Mouse (Mus musculus) heart, embryonic 10.5 days (tissue): ENCODE measurements around the gene Nup210l. TPM values are rescaled to one million over a fixed set of nuclear protein-coding genes. Genes with fewer than 3 reads are reported as not detected.

Experiments used
- DNase-seq: peaks from one replicate; pipeline ENCODE4 v3.0.0-alpha.2; 2017; ENCODE audit warnings: low spot score
- H3K27ac ChIP-seq: fragments of 300-500 bp; sonication (generic); 2 replicates; pipeline ENCODE4 v1.5.1; 2016; ENCODE audit warnings: mild to moderate bottlenecking
- H3K27me3 ChIP-seq: fragments of 300-500 bp; sonication (generic); 2 replicates; pipeline ENCODE4 v1.6.1; 2016; ENCODE audit warnings: mild to moderate bottlenecking; ENCODE audit not compliant: poor library complexity, insufficient read depth, severe bottlenecking
- H3K36me3 ChIP-seq: fragments of 300-500 bp; sonication (generic); 2 replicates; pipeline ENCODE4 v1.6.1; 2016; ENCODE audit warnings: mild to moderate bottlenecking, moderate library complexity
- H3K4me1 ChIP-seq: fragments of 300-500 bp; sonication (generic); 2 replicates; pipeline ENCODE4 v1.6.1; 2016; ENCODE audit warnings: mild to moderate bottlenecking
- H3K4me3 ChIP-seq: fragments of 300-500 bp; sonication (generic); 2 replicates; pipeline ENCODE4 v1.5.1; 2016; ENCODE audit warnings: mild to moderate bottlenecking, moderate library complexity
- H3K9me3 ChIP-seq: fragments of 300-500 bp; sonication (generic); 2 replicates; pipeline ENCODE4 v1.6.1; 2016; ENCODE audit warnings: mild to moderate bottlenecking, moderate library complexity
- WGBS: fragments of 180-500 bp; shearing (Covaris S2); methylation state at CpG from one replicate; pipeline ENCODE4 v1.1.7; 2016; 5-methylcytosine and 5-hydroxymethylcytosine counted together
- polyA plus RNA-seq: library from polyadenylated mRNA; unstranded; fragments of >200 nt; fragmentation: Nextera tagmentation; extraction: Ambion mirVana; gene quantifications from 2 replicates; pipeline ENCODE4 v1.2.1, GENCODE M21; 2016

Gene Nup210l
- polyA plus RNA-seq, 1 experiment from 2014 or later: 0.46 TPM

DNA sequence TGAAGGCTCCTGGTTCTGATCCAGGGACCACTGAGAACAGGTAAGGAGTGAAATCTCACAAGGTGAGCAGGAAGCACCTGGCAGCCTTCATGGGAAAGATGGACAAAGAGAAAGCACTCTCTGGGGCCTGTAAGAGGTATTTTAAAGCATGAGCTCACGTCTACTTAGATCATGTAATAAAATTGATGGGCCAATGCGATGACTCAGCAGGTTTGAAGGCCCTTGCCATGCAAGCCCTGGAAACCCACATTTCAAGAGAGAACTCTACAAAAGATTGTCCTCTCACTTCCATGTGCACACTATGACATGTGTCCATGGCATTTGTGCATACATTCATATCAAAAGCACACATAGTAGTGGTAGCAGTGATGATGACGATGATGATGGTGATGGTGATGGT is 36.0 kb downstream of the Nup210l start:
- no peaks in the 10 kb centered on the region for H3K9me3 ChIP-seq
- H3K27me3 ChIP-seq: no peaks in the 10 kb centered on the region
- DNase-seq: no peak
- 89% methylated on average over 3 of the region's 3 CpGs for WGBS
- no peak overlapping the region for H3K27ac ChIP-seq
- no peak overlapping the region for H3K4me3 ChIP-seq
- H3K4me1 ChIP-seq: no peaks in the 10 kb centered on the region
- H3K36me3 ChIP-seq: no peaks in the 10 kb centered on the region

DNA sequence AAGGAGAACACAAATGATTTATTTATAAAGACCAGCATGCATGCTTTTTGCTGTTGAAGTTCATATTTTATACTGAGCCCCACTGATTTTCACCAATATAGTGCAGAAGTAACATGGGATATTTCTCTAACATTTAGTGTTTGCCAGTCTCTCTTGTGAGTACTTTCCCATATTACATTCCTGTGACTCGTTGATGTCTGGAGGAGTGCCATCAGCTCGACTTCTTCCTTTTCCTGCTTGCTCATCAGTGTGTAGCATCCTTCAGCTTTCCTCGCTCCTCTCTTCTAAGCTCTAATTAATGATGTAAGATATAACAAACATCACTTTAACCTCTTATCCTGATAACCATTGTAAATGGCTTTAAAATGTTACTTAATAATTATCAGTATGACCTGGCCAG is 41.5 kb downstream of the Nup210l start:
- no peaks in the 10 kb centered on the region for H3K9me3 ChIP-seq
- H3K27me3 ChIP-seq: no peaks in the 10 kb centered on the region
- H3K27ac ChIP-seq: no peak overlapping the region
- WGBS: 71% methylated on average over 3 of the region's 3 CpGs
- no peaks in the 10 kb centered on the region for H3K36me3 ChIP-seq
- no peaks in the 10 kb centered on the region for H3K4me1 ChIP-seq
- no peak overlapping the region for H3K4me3 ChIP-seq
- DNase-seq: no peak

DNA sequence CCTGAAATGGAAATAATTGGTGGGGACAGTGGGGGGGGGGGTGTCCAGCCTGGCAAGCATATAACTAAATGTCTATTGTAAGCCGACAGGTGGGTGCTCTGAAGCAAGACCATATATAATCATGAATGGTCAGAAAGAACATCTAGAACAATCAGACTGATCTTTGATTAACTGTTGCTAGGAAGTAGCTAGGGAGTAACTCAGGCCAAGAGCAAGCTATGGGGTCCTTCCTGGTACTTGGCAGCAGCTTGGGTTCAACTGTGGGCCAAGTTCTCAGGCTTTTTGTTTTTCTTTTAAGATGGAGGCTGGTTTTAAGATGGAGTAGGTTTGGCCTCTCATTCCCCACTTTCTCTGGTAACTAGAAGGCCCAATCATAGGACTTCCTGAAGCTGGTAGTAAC is 42.7 kb downstream of the Nup210l start:
- no peaks in the 10 kb centered on the region for H3K27me3 ChIP-seq
- no peaks in the 10 kb centered on the region for H3K36me3 ChIP-seq
- H3K9me3 ChIP-seq: no peaks in the 10 kb centered on the region
- no peaks in the 10 kb centered on the region for H3K4me1 ChIP-seq
- no peak overlapping the region for H3K27ac ChIP-seq
- 88% methylated on average over 1 of the region's 1 CpGs for WGBS
- no peak overlapping the region for H3K4me3 ChIP-seq
- DNase-seq: no peak

GRCm38 (mm10) chr3:90151086-90151740 is 47.3 kb downstream of the Nup210l start:
- Histone ChIP-seq H3K4me3 (no peak overlapping the region), H3K27me3 (no peaks in the 10 kb centered on the region), H3K36me3 (no peaks in the 10 kb centered on the region), H3K4me1 (no peaks in the 10 kb centered on the region), H3K9me3 (no peaks in the 10 kb centered on the region), H3K27ac (no peak overlapping the region)
- DNase-seq: no peak
- WGBS: 85% methylated on average over 12 of the region's 12 CpGs

DNA sequence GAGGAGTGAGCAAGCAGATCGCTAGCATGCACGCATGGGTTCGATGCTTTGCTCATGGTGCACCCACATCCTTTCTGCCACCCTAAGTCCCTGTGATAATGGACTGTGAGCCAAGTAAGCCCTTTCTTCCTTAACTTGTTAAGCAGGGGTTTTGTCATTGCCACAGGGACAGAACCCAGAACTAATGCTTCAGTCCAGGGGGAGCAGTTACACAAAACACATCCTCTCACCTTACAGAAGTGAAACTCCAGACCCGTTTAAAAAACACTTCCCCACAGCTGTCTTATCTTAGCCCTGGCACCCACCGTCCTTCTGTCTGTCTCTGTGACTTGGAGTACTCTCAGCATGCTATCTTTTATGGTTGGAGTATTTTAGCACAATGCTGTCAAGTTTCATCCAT is 52.1 kb downstream of the Nup210l start:
- WGBS: 59% methylated on average over 5 of the region's 5 CpGs
- Histone ChIP-seq H3K27ac (no peak overlapping the region), H3K9me3 (no peaks in the 10 kb centered on the region), H3K4me1 (no peaks in the 10 kb centered on the region), H3K4me3 (no peak overlapping the region), H3K36me3 (no peaks in the 10 kb centered on the region), H3K27me3 (no peaks in the 10 kb centered on the region)
- no peak for DNase-seq

DNA sequence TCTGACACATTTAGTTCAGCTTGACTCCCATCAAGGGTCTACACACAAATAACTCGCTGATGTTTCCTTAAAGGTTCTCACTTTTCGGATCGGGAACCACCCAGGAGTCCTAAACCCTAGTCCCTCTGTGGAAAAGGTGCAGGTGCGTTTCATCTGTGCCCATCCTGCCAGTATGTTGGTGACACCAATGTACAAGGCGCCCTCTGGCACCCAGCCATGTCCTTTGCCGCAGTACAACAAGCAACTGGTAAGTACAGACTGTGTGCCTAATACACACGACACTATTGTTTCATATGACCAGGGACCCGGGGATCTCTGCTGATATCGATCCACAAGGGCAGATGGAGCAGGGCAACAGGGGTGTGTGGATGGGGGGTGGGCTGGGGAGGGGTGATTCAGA is 55.8 kb downstream of the Nup210l start:
- 85% methylated on average over 9 of the region's 9 CpGs for WGBS
- no peak for DNase-seq
- H3K36me3 ChIP-seq: no peaks in the 10 kb centered on the region

DNA sequence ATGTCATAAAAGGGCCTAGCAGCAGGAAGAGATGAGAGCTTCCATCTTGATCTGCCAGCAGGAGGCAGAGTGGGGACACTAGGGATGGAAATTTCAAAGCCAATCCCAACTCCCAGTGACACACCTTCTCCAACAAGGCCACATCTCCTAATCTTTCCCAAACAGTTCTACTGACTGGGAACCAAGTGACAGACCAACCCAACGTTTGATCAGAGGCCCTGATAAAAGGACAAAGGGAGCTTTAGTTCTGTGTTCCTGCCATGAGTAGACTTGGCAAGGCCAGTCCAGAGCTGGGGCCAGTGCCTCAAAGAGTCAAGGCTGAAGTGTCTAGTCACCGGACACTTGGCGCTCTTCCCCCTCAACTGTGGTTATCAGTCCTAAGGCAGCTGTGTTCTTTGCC is 57.6 kb downstream of the Nup210l start:
- no peaks in the 10 kb centered on the region for H3K4me1 ChIP-seq
- no peaks in the 10 kb centered on the region for H3K36me3 ChIP-seq
- H3K4me3 ChIP-seq: no peak overlapping the region
- H3K27me3 ChIP-seq: no peaks in the 10 kb centered on the region
- no peak for DNase-seq
- H3K9me3 ChIP-seq: no peaks in the 10 kb centered on the region
- no peak overlapping the region for H3K27ac ChIP-seq
- WGBS: 71% methylated on average over 3 of the region's 3 CpGs

More for the DNA sequence above, 55.8 kb downstream of the Nup210l start:
- no peak overlapping the region for H3K4me3 ChIP-seq
- H3K4me1 ChIP-seq: no peaks in the 10 kb centered on the region
- H3K27me3 ChIP-seq: no peaks in the 10 kb centered on the region
- H3K27ac ChIP-seq: no peak overlapping the region
- H3K9me3 ChIP-seq: no peaks in the 10 kb centered on the region

DNA sequence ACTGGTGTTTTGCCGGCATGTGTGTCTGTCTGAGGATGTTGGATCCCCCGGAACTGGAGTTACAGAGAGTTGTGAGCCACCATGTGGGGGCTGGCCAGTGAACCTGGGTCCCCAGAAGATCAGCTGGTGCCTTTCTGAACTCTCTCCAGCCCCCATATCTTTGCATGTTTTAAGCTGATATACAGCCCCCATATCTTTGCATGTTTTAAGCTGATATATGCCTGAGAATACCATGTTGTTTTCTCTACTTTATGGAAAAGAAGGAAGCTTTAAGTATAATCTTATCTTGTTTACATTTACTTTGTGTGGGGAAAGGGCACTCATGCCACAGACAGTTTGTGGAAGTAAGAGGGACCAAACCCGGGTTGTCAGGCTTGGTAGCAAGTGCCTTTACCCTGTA is 75.6 kb downstream of the Nup210l start:
- H3K27ac ChIP-seq: no peak overlapping the region
- H3K4me1 ChIP-seq: no peaks in the 10 kb centered on the region
- no peak overlapping the region for H3K4me3 ChIP-seq
- no peaks in the 10 kb centered on the region for H3K36me3 ChIP-seq
- H3K27me3 ChIP-seq: no peaks in the 10 kb centered on the region
- no peaks in the 10 kb centered on the region for H3K9me3 ChIP-seq
- DNase-seq: no peak
- WGBS: 66% methylated on average over 3 of the region's 3 CpGs

- Histone ChIP-seq H3K4me1 (peaks cover 10% of the 10 kb centered on the region), H3K27me3 (no peaks in the 10 kb centered on the region), H3K9me3 (no peaks in the 10 kb centered on the region), H3K4me3 (no peak overlapping the region), H3K36me3 (no peaks in the 10 kb centered on the region), H3K27ac (no peak overlapping the region)
- whole genome bisulfite sequencing: 66% methylated on average over 3 of the region's 3 CpGs
- no peak for DNase-seq
Measured at GRCm38 (mm10) chr3:90183581-90183980, 79.6 kb downstream of the Nup210l start.

GRCm38 (mm10) chr3:90190859-90191510 is 87.1 kb downstream of the Nup210l start:
- no peak for DNase-seq
- WGBS: 80% methylated on average over 11 of the region's 11 CpGs

GRCm38 (mm10) chr3:90194759-90195158 is 90.8 kb downstream of the Nup210l start:
- Histone ChIP-seq H3K9me3 (no peaks in the 10 kb centered on the region), H3K36me3 (no peaks in the 10 kb centered on the region), H3K4me1 (no peaks in the 10 kb centered on the region), H3K27me3 (no peaks in the 10 kb centered on the region), H3K27ac (no peak overlapping the region), H3K4me3 (no peak overlapping the region)
- WGBS: 67% methylated on average over 4 of the region's 4 CpGs
- DNase-seq: no peak

More at GRCm38 (mm10) chr3:90190859-90191510, 87.1 kb downstream of the Nup210l start:
- Histone ChIP-seq H3K4me3 (no peak overlapping the region), H3K9me3 (no peaks in the 10 kb centered on the region), H3K27ac (no peak overlapping the region), H3K4me1 (peaks cover 13% of the 10 kb centered on the region; the same call in 1 of the 2 replicates), H3K36me3 (no peaks in the 10 kb centered on the region), H3K27me3 (no peaks in the 10 kb centered on the region)

DNA sequence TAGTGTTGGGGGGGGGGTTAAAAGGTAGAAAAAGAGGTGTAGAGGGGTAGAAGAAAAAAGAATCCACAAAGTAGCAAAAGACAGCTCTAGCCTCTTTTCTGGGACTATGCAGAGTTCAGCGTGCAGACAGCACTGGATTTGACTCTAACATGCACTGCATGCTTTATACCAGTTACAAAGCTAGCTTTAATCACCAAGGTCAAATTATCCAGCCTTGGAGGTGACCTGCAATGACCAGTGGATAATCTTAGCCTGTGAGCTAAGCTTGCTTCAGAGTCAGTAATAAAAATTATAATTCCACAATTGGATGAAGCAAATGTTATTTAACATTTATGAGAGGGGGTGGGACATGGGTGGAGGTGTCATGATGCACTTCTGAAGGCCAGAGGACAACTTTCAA is 91.7 kb downstream of the Nup210l start:
- H3K4me1 ChIP-seq: no peaks in the 10 kb centered on the region
- H3K27me3 ChIP-seq: no peaks in the 10 kb centered on the region
- H3K27ac ChIP-seq: no peak overlapping the region
- 71% methylated on average over 1 of the region's 1 CpGs for WGBS
- DNase-seq: no peak
- H3K9me3 ChIP-seq: no peaks in the 10 kb centered on the region
- H3K4me3 ChIP-seq: no peak overlapping the region
- H3K36me3 ChIP-seq: no peaks in the 10 kb centered on the region

DNA sequence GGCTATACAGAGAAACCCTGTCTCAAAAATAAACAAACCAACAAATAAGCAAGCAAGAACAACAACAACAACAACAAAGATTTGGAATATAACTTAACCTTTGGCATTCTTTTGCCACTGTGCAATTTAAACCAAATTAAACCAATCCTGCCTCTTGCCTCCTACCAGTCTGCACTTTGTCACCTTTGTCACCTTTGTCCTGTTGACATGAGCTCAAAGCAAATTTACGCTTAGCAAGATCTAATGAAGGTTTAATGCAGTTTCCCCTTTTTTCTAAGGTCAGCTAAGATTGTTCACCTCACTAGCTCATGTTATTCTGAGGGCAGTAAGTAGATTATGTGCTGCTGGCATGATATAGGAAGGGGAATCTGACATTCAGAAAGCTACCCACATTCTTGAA is 93.6 kb downstream of the Nup210l start:
- DNase-seq: no peak
- H3K4me1 ChIP-seq: no peaks in the 10 kb centered on the region
- no peaks in the 10 kb centered on the region for H3K9me3 ChIP-seq
- H3K27ac ChIP-seq: no peak overlapping the region
- H3K27me3 ChIP-seq: no peaks in the 10 kb centered on the region
- H3K4me3 ChIP-seq: no peak overlapping the region
- WGBS: 59% methylated on average over 1 of the region's 1 CpGs
- no peaks in the 10 kb centered on the region for H3K36me3 ChIP-seq

- no peak overlapping the region for H3K4me3 ChIP-seq
- no peaks in the 10 kb centered on the region for H3K9me3 ChIP-seq
- peaks cover 8% of the 10 kb centered on the region for H3K36me3 ChIP-seq
- no peaks in the 10 kb centered on the region for H3K27me3 ChIP-seq
- no peak overlapping the region for H3K27ac ChIP-seq
- 71% methylated on average over 1 of the region's 1 CpGs for WGBS
- DNase-seq: no peak
- H3K4me1 ChIP-seq: no peaks in the 10 kb centered on the region
Measured at GRCm38 (mm10) chr3:90202884-90203283, 99.0 kb downstream of the Nup210l start.
